Mouse (Mus musculus) liver, embryonic 11.5 days (tissue): ENCODE data around the gene Ndufaf2. TPM values are rescaled to one million over a fixed set of nuclear protein-coding genes. Genes with fewer than 3 reads are reported as not detected.

Experiments
- ATAC-seq: fragments of 200-750 bp; cut with Nextera tagmentation; replicated peaks from 2 replicates; pipeline ENCODE4 v1.8.0; 2017; ENCODE audit warnings: moderate number of reproducible peaks, mild to moderate bottlenecking, moderate TSS enrichment, moderate library complexity; ENCODE audit not compliant: low FRiP score
- DNase-seq: peaks from one replicate; pipeline ENCODE4 v3.0.0-alpha.2; 2017; ENCODE audit warnings: low spot score
- H3K27ac ChIP-seq: fragments of 300-500 bp; sonication (generic); 2 replicates; pipeline ENCODE4 v1.5.1; 2014; ENCODE audit warnings: mild to moderate bottlenecking, low read depth, low read length, control low read depth
- H3K27me3 ChIP-seq: fragments of 300-500 bp; sonication (generic); replicated peaks from 2 replicates; pipeline ENCODE4 v1.6.1; 2014; ENCODE audit warnings: low read length, mixed read lengths; ENCODE audit not compliant: control insufficient read depth, insufficient read depth
- H3K36me3 ChIP-seq: fragments of 300-500 bp; sonication (generic); 2 replicates; pipeline ENCODE4 v1.6.1; 2014; ENCODE audit warnings: mild to moderate bottlenecking, low read length, moderate library complexity, mixed read lengths; ENCODE audit not compliant: control insufficient read depth, insufficient read depth
- H3K4me1 ChIP-seq: fragments of 300-500 bp; sonication (generic); replicated peaks from 2 replicates; pipeline ENCODE4 v1.6.1; 2014; ENCODE audit warnings: low read length, mixed read lengths; ENCODE audit not compliant: control insufficient read depth, insufficient read depth
- H3K4me2 ChIP-seq: fragments of 300-500 bp; sonication (generic); 2 replicates; pipeline ENCODE4 v1.6.1; 2014; ENCODE audit warnings: mild to moderate bottlenecking, control low read depth, moderate library complexity
- H3K4me3 ChIP-seq: fragments of 300-500 bp; sonication (generic); 2 replicates; pipeline ENCODE4 v1.5.1; 2014; ENCODE audit warnings: low read depth, low read length, control low read depth
- H3K9ac ChIP-seq: fragments of 300-500 bp; sonication (generic); 2 replicates; pipeline ENCODE4 v1.6.1; 2014; ENCODE audit warnings: low read depth, low read length, control low read depth
- H3K9me3 ChIP-seq: fragments of 300-500 bp; sonication (generic); 2 replicates; pipeline ENCODE4 v1.6.1; 2016; ENCODE audit warnings: low read length, inconsistent platforms, mixed read lengths; ENCODE audit not compliant: control insufficient read depth
- WGBS: fragments of 180-500 bp; shearing (Covaris S2); extraction: QIAGEN DNeasy Blood & Tissue Kit; methylation state at CpG from one replicate; pipeline ENCODE4 v1.1.7; 2014; 5-methylcytosine and 5-hydroxymethylcytosine counted together
- polyA plus RNA-seq: library from polyadenylated mRNA; unstranded; fragments of >200 nt; fragmentation: Nextera tagmentation; extraction: Ambion mirVana; gene quantifications from 2 replicates; pipeline ENCODE4 v1.2.1, GENCODE M21; 2014

Gene Ndufaf2
- polyA plus RNA-seq, 1 experiment from 2014 or later = 88.3 TPM

DNA sequence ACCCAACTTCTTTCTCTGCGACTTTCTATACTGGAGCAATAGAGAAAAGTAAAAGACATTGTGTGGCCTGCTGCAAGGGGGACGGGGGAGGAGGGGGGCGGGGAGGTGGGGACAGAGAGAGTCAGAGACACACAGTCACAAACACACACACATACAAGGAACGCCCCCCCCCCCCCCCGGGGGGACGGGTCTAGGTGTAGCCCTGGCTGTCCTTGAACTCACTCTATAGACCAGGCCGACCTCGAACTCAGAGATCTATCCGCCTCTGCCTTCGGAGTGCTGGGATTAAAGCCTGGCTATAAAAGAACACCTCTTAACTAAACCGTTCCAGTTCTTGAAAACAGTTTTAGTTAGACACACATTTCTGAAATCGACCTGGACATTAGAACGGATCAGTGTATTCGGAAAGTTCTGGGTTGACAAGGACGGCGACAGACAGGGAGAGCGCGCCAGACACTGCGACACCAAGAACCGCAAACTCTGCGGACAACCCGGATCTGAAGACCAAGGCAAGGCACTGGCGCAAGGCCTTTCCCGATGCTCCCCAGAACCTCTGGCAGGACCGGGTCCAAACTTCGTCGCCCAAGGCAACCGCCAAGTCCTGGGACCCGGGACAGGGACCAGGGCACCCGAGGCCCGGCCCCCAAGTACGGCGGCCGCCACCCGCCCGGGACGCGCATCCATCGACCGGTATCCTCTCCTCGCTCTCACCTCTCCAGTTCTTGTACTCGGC, 525 bp downstream of the Ndufaf2 start:
- no peaks in the 10 kb centered on the region for H3K9me3 ChIP-seq
- H3K36me3 ChIP-seq = peaks cover 2% of the 10 kb centered on the region; the same call in 1 of the 2 replicates
- H3K27ac ChIP-seq = no peak overlapping the region
- peak overlapping the region; percentile 71 for H3K9ac ChIP-seq
- H3K4me2 ChIP-seq = peak overlapping the region; percentile 74
- DNase-seq = peak; percentile 39
- H3K4me3 ChIP-seq = peak overlapping the region; percentile 84
- H3K4me1 ChIP-seq = peaks cover 9% of the 10 kb centered on the region
- no peaks in the 10 kb centered on the region for H3K27me3 ChIP-seq
- 5% methylated on average over 42 of the region's 42 CpGs for WGBS
- ATAC-seq = peak; percentile 75

DNA sequence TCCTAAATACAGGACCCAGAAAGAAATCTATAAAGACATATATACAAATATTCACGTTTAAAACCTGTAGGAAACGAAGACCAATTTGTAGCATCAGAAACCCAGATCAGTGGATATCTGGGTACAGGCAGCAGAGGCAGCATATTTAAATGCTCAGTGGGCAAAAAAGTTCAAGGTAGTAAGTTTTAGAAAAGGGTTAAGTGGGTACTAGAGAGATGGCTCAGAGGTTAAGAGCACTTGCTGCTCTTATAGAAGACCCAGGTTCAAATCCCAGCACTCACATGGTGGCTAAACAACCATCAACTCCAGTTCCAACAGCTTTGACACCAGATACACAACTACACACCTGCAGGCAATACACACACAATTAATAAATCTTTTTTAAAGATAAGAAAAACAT, 1.3 kb downstream of the Ndufaf2 start:
- DNase-seq (no peak), ATAC-seq (no peak)
- Histone ChIP-seq H3K4me2 (peak overlapping the region; percentile 74; the same call in 1 of the 2 replicates), H3K27ac (no peak overlapping the region), H3K4me3 (no peak overlapping the region), H3K4me1 (peaks cover 9% of the 10 kb centered on the region), H3K36me3 (peaks cover 2% of the 10 kb centered on the region; the same call in 1 of the 2 replicates), H3K27me3 (no peaks in the 10 kb centered on the region), H3K9me3 (no peaks in the 10 kb centered on the region), H3K9ac (no peak overlapping the region)
- 75% methylated on average over 2 of the region's 2 CpGs for WGBS

DNA sequence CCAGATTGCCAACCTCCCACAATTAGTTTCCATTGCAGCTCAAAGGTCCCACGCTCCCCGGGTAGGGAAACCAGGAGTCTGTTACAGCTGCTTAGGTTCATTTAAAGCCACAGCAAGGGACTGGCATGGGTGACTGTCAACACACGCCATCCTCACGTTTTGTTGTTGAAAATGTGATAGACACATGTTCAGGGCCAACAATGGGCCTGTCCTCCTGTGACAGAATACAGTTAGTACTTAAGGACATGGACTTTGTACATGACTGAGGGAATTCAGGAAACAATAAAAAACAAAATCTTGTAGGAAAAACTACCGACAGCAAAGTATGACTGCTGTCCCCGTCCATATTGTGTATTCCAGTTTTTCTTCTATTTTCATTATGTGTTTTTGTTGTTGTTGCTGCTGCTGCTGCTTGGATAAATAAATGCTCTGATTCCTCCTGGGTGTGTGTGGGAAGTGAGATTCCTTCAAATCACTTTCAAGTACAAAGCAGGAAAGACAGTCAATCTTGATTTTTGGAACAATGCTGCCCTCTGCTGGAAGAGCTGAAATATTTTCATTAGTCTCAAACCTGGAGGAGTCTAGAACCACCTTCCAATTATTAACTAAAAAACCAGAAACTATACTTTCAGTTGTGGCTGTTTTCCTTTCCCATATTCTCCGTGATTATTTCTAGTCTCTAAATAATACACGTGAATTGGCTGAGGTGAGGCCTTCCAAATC, 5.6 kb downstream of the Ndufaf2 start:
- WGBS = 68% methylated on average over 8 of the region's 8 CpGs
- no peak for DNase-seq
- no peaks in the 10 kb centered on the region for H3K36me3 ChIP-seq
- H3K27ac ChIP-seq = no peak overlapping the region
- no peak overlapping the region for H3K4me2 ChIP-seq
- no peaks in the 10 kb centered on the region for H3K27me3 ChIP-seq
- H3K9me3 ChIP-seq = no peaks in the 10 kb centered on the region
- 0 out of 2 replicates have a peak, but pooled peaks have one; percentile 22 for ATAC-seq
- no peak overlapping the region for H3K9ac ChIP-seq
- H3K4me3 ChIP-seq = no peak overlapping the region
- H3K4me1 ChIP-seq = peaks cover 4% of the 10 kb centered on the region; the same call in 1 of the 2 replicates

DNA sequence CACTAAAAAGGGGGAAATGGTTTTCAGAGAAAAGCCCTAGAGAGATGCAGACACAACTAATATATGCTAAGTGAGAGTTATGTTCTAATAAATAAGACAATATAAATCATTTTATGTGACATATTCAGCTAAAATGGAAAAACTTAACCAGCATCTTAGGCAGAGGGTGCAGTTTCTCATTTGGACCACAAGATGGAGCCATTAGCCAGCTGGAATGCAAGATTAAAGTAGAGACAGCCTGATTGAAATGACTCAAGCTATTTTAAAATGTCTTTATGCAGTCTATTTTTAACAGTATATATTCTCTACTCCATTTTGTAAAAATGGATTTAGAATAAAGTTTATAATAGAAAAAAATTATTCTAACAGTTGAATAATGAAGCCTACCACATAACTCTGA, 6.6 kb downstream of the Ndufaf2 start:
- H3K27me3 ChIP-seq = no peaks in the 10 kb centered on the region
- H3K4me3 ChIP-seq = no peak overlapping the region
- DNase-seq = no peak
- H3K4me2 ChIP-seq = no peak overlapping the region
- no peaks in the 10 kb centered on the region for H3K36me3 ChIP-seq
- H3K9ac ChIP-seq = no peak overlapping the region
- no peaks in the 10 kb centered on the region for H3K9me3 ChIP-seq
- H3K27ac ChIP-seq = no peak overlapping the region
- no peaks in the 10 kb centered on the region for H3K4me1 ChIP-seq
- ATAC-seq = no peak

DNA sequence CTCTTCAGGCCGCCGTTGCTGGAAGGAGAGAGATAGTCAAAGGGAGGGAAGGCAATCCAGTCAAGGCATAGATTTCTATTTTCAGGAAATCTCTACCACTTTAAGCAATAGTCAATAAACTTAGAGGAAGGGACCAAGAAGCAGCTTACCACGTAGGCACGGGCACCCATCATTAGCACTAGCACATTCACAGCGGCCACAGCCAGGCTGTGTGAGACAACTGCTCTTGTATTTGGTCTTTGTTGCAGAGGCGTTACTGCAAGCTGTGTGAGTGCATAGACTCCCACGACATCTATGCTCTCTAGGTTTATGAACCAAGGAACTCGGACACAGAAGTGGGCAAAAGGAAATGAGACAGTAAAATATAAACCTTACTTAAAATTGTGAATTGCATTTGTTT, 14.3 kb downstream of the Ndufaf2 start:
- no peak overlapping the region for H3K4me2 ChIP-seq
- no peak overlapping the region for H3K27ac ChIP-seq
- H3K4me1 ChIP-seq = no peaks in the 10 kb centered on the region

DNA sequence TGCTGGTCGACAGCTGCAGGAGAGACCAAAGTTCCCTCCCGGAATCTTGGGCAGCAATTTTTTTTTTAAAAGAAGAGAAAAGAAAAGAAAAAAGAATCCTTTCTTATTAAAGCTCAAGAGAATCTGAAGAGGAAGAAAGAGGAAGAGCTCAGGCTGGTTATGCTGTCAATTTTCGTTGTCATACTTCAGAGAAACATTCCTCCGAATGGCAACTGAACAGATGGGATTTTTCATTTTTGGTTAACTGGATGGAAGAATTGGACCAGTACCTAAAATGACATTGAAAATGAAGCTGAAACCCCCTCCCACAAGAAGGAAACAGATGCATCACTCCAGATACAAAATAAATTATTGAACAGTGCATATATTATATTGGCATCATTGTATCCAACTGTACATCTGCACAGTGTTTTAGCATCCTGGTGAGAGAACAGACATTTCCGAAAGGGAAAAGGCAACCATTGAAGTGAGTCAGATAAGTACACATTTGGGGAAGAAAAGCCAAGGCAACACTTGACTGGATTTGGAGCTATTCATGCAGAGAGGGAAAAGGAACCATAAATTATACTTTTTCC, 19.9 kb downstream of the Ndufaf2 start:
- H3K36me3 ChIP-seq = no peaks in the 10 kb centered on the region
- no peak overlapping the region for H3K9ac ChIP-seq
- H3K9me3 ChIP-seq = no peaks in the 10 kb centered on the region
- no peaks in the 10 kb centered on the region for H3K27me3 ChIP-seq
- no peaks in the 10 kb centered on the region for H3K4me1 ChIP-seq
- H3K4me2 ChIP-seq = no peak overlapping the region
- H3K27ac ChIP-seq = no peak overlapping the region
- no peak for ATAC-seq
- H3K4me3 ChIP-seq = no peak overlapping the region
- WGBS = 82% methylated on average over 5 of the region's 5 CpGs
- no peak for DNase-seq

More for the DNA sequence above, 14.3 kb downstream of the Ndufaf2 start:
- DNase-seq (no peak), ATAC-seq (no peak)
- H3K27me3 ChIP-seq = no peaks in the 10 kb centered on the region
- H3K36me3 ChIP-seq = no peaks in the 10 kb centered on the region
- no peak overlapping the region for H3K4me3 ChIP-seq
- H3K9me3 ChIP-seq = no peaks in the 10 kb centered on the region
- no peak overlapping the region for H3K9ac ChIP-seq
- WGBS = 90% methylated on average over 8 of the region's 8 CpGs

DNA sequence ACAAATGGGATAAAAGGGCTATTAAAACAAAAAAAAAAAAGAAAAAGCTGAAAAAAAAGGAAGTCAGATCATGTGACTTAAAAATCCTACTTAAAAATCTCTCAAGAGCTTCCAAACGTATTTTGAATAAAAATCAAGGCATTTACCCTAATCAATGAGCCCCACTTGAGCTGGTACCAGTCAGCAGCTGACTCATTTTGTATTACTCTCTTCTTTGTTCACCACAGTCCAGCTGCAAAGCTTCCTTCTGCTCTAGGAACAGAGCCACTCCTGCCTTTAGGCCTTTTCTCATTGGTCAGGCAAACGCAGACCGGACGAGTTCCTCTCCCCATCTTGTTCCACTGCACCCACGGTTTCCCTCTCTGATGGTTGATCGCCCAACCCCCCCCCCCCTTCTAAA, 22.8 kb downstream of the Ndufaf2 start:
- H3K27ac ChIP-seq = no peak overlapping the region
- 80% methylated on average over 6 of the region's 6 CpGs for WGBS
- no peaks in the 10 kb centered on the region for H3K27me3 ChIP-seq
- no peak overlapping the region for H3K9ac ChIP-seq
- no peak for ATAC-seq
- no peak for DNase-seq
- no peaks in the 10 kb centered on the region for H3K4me1 ChIP-seq
- H3K4me3 ChIP-seq = no peak overlapping the region
- H3K36me3 ChIP-seq = no peaks in the 10 kb centered on the region
- no peaks in the 10 kb centered on the region for H3K9me3 ChIP-seq
- no peak overlapping the region for H3K4me2 ChIP-seq

DNA sequence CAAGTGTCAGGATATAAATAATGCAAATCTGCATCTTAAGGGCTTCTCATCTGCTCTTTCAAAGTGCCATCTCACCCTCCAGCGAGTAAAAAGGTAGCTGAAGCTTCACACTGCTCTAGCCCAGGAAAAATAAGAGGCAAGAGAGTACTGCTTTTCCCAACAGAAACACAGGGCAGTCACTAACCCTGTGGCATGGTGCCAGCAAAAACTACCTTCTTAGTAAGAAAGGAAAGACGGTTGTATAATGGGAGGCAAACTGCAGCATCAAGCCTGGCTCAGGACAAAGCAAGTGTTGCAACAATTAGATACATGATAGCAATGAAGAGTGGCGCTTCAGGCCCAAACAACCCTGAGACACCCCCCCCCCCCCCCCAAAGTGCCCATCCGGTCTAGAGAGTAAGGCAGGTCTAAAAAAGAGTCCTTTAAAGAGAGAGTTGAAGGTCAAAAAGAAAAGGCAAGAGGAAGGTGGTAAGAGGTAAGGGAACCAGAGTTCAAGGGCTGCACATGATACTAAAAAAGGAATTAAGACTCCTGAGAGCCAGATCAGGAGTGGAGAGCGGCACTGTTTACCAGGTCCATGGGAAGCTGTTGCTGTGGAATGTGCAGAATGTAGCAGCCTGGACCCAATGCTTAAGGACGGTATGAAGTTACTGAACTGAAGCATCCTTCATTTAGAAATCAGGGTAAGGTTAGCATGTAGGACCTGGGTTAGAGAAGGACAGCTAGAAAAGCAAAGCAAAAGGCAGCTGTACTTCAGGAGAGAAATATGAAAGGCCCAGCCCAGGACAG, 26.2 kb downstream of the Ndufaf2 start:
- H3K27me3 ChIP-seq = no peaks in the 10 kb centered on the region
- no peaks in the 10 kb centered on the region for H3K4me1 ChIP-seq
- H3K27ac ChIP-seq = no peak overlapping the region
- DNase-seq = no peak
- 67% methylated on average over 6 of the region's 6 CpGs for WGBS
- no peaks in the 10 kb centered on the region for H3K36me3 ChIP-seq
- H3K9ac ChIP-seq = no peak overlapping the region
- ATAC-seq = no peak
- H3K9me3 ChIP-seq = no peaks in the 10 kb centered on the region
- no peak overlapping the region for H3K4me2 ChIP-seq
- no peak overlapping the region for H3K4me3 ChIP-seq
